Mouse (Mus musculus): ENCODE results near the gene Rnf10.

Rnf10 gene

GRCm38 (mm10) chr5:115275998-115276397 lies 3.3 kb upstream of the Rnf10 start:
- DNase-seq (ENCODE audit: low spot score in 2 of 2) = no peak

DNA sequence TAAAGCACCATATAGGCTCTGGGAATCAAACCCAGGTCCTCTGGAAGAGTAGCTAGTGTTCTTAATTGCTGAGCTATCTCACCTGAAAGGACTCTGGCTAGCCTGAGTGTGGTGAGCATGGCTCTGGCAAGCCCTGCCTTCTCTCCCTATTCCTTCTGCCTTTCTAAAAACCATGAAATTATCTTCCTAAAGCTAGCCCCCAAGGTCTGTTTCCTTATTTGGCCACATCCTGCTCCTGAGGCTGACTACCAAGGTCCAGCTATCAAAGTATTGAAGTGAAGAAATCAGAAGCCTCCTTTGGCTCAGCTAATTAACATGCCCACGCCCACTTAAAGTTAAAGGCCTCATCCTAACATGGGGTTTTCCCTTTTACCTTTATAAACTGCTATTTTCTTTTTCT lies 2.1 kb upstream of the Rnf10 start:
- no peak for DNase-seq (ENCODE audit: low spot score in 2 of 2)

DNA sequence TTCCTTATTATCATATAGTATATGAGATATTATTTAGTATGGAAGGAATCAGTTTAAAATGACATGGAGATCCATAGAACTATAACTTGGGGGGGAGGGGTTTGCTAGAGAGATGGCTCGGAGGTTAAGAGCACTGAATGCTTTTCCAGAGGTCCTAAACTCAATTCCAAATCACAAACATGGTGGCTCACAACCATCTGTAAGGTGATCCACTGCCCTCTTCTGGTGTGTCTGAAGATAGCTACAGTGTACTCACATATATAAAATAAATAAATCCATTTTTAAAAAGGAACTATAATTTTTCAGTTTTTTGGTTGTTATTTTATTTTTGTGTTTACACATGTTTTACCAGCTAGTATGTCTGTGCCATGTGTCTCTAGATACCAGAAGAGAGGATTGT lies 1.7 kb upstream of the Rnf10 start:
- DNase-seq (ENCODE audit: low spot score in 2 of 2) = no peak

DNA sequence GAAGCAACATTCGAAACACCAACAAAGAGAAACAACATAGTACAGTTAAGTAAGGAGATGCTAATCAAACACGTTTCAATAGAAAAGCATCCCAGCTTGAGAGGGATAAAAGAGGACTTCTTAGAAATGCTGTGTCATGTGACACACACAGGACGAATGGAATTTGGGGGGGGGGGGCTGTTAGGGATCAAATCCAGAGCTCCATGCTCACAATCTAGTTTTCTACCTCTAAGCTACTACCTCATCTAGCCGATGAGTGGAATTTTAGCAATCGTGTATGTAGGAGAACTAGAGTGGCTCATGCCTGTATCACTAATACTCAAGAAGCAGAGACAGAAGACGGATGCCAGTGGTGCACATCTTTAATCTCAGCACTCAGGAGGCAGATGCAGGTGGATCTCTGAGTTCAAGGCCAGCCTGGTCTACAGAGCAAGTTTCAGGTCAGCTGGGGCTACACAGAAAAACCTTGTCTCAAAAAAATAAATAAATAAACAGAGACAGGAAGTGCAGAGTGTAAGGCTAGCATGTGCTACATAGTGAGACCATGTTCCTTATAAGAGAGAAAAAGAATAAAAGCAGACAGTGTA lies 944 bp upstream of the Rnf10 start:
- DNase-seq (ENCODE audit: low spot score in 2 of 2) = no peak

GRCm38 (mm10) chr5:115271931-115272811 lies 527 bp downstream of the Rnf10 start:
- peak; percentile 23 to 31 for DNase-seq (ENCODE audit: low spot score in 2 of 2)

- no peak for DNase-seq (ENCODE audit: low spot score in 2 of 2)
These were observed 2.7 kb downstream of the Rnf10 start for GRCm38 (mm10) chr5:115269969-115270368.

DNA sequence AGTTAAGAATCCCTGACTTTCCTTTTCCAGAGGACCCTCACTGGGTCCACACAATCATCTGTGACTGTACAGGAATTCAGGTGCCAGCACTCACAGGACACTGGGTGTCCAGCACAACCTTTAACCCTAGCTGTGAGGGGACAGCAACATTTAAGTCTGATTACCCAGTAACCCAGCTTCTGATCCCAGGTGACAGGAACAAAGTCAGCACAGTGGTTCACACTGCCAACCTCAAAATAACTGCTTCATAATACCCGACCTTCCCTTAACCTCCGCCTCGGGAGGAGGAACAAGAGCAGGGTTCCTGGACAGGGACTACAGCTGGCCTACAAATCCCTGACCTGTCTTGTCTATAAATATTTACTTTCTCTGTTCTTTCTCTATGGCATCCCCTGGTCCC lies 4.4 kb downstream of the Rnf10 start:
- no peak for DNase-seq (ENCODE audit: low spot score in 2 of 2)

DNA sequence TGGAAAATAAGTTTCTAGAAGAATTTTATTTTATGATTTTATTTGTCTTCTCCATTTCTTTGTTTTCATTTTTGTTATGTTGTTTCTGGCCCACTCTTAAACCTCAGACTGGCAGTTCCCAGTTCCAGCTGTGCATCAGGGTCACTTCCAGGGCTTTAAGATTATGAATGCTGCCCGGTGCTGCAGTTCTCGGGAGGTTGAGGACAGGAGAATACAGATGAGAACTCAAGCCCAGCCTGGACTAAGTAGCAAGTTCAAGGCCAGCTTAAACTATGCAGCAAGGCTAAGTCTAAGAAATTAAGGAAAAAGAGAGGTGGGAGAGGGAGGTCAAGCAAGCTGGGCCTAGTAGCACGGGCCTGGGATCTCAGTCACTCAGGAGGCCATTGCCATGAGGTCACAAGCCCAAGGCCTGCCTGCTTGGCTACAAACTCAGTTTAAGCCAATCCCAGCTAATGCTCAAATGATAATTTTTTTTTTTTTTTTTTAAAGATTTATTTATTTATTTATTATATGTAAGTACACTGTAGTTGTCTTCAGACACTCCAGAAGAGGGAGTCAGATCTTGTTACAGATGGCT lies 5.1 kb downstream of the Rnf10 start:
- no peak for DNase-seq (ENCODE audit: low spot score in 2 of 2)

DNA sequence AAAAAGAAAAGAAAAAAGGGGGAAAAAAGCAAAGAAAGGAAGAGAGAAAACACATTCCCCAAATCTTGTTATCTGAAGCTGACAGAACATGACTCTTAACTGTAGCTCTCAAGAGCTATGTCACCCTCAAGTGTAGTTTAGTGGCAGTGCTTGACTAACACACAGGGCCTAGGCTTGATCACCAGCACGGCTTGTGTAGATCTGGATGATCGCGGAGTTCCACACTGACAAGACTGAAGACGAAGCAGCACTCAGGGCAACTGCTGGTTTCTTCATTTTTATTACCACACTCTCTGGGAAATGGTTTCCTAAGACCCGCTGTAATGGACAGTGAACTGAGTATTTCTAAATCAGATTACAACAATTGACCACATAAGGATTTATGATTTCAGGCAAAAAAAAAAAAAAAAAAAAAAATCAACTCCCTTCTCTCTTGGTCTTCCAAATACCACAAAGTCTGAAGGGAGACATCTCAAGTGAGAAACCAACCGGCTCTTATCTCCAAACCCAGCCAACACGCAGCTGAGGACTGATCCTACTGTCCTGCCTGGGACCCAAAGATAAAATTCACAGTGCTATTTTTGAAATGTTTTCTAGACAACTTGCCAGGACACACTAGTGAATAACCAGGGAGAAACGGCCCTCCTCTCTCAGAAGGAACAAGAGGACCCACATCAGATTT lies 5.8 kb downstream of the Rnf10 start:
- no peak for DNase-seq (ENCODE audit: low spot score in 2 of 2)

DNA sequence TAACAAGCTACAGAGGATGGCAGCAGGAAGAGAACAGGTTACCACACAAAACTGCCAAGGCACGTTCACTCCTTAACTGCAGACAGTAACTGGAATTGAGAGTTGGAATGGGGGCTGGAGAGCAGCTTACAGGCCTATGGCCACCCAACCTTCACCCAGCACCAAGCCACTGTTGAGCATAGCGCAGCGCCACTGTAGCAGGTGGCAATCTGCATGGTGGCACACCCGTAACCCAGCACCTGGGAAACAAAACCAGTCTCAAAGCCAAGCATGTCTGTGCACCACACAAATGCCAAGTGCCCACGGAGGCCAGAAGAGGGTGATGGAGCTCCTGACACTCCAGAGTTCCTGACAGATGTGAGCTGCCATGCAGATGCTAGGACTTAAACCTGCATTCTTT lies 6.4 kb downstream of the Rnf10 start:
- no peak for DNase-seq (ENCODE audit: low spot score in 2 of 2)

- no peak for DNase-seq (ENCODE audit: low spot score in 2 of 2)
These were observed 10.0 kb downstream of the Rnf10 start for GRCm38 (mm10) chr5:115262502-115263291.

- DNase-seq (ENCODE audit: low spot score in 2 of 2) = no peak
These were observed 10.8 kb downstream of the Rnf10 start for GRCm38 (mm10) chr5:115261880-115262279.

GRCm38 (mm10) chr5:115261141-115261540 lies 11.6 kb downstream of the Rnf10 start:
- DNase-seq (ENCODE audit: low spot score in 2 of 2) = no peak

GRCm38 (mm10) chr5:115260356-115260755 lies 12.3 kb downstream of the Rnf10 start:
- DNase-seq (ENCODE audit: low spot score in 2 of 2) = no peak

DNA sequence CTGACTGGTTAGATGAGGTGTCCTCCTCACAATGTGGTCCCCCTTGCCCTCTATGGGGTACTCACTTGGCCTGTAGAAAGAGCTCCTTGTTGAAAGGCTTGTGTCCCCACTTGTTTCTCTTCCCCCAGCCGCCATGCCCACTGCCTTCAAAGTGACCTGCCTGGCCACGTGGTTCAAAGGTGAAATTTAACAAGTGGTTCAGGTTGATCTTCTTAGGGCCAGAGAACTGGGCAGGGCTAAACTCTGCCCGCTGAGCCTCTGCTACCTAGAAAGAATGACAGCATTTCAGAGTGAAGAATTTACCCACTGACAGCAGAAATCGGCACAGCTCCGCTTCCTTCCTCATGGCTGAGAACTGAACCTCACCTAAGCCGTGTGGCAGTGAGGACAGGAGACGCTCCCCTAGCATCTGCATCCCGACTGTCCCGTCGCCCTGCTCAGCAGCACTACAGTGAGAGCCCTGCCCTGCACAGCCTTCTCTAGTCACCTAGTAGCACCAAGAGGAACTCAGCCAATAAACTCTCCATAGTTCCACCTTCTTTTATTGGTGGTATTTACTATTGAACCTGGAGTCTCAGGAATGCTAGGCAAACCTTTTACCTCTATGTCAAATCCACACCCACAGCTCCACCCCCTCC lies 15.7 kb downstream of the Rnf10 start:
- DNase-seq (ENCODE audit: low spot score in 2 of 2) = no peak

DNA sequence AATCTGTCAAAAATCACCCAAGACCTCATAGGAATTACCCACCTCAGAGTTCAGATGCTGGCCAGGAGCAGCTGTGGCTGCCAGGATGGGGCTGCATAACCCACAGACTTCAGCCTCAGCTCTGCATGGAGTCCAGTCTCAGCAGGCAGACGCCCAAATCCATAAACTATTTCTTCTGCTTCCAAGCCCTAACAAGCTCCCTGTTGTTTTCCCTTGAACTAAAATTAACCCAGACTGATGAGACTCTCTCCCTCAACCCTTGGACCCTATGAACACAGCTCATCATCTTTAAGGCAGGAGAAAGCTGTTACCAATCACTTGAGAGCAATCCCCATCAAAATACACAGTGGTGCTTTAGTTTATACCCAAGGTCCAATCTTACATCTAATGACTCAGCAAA lies 17.2 kb downstream of the Rnf10 start:
- no peak for DNase-seq (ENCODE audit: low spot score in 2 of 2)

GRCm38 (mm10) chr5:115240191-115240590 lies 32.5 kb downstream of the Rnf10 start:
- peak in 1 of 2 experiments; percentile 39 for DNase-seq (ENCODE audit: low spot score in 2 of 2)

GRCm38 (mm10) chr5:115238729-115239195 lies 33.9 kb downstream of the Rnf10 start:
- no peak for DNase-seq (ENCODE audit: low spot score in 2 of 2)

GRCm38 (mm10) chr5:115237803-115238728 lies 34.6 kb downstream of the Rnf10 start:
- DNase-seq (ENCODE audit: low spot score in 2 of 2) = peak; percentile 91 to 93

DNA sequence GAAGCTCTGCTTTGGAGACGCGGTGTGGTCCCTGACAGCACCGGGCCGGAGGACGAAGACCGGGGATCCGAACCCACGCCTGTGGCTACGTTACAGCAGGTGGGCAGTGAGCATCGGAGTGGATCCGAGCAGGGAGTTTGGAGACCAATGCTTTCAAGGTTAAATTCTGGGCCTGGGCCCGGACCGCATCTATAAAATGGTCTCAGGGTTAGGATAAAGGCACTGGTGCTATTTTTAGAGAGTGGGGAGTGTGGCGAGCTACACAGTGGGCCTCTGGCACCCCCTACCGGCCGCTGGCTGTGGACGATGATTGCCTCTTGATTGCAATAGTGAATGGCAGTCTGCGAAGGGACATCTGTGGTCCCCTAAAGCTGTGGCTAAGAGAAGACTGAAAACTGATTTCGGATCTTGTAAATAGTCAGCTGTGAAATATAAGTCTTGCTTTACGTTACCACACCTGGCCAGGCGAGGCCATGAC lies 36.9 kb downstream of the Rnf10 start, which contains the start of gene Pop5:
Gene Pop5 (plus strand): TSS at position 51 of the 478 bp plus-strand sequence.
- peak; percentile 90 to 91 for DNase-seq (ENCODE audit: low spot score in 2 of 2)

Measured in frontal cortex, postnatal 36 days (tissue).